26 mouse cellular contexts compared by ENCODE assay signal in genomic region chr6:143176591-143176990, GRCm38 (mm10). TPM values are rescaled to one million over a fixed set of nuclear protein-coding genes. Genes with fewer than 3 reads are reported as not detected.
A peak's percentile ranks its signal among the peaks of the same experiment; 100 is the strongest.
DNase-seq lines count a peak whose midpoint lies in the region; ATAC-seq and TF ChIP-seq lines count a peak whose summit lies in the region.
"Had no signal": no experiment of that assay in that cellular context is flagged by ENCODE, and none has a peak within 500 bp of the region (broad histone marks: within the 10 kb centered on the region; RNA-seq: fewer than 3 reads in every experiment).

No protein-coding gene starts in this region.

- peaks cover 21% of the 10 kb centered on the region for H3K4me1 ChIP-seq in cerebellum, adult 2 months (ENCODE audit: control insufficient read depth, insufficient read depth, low read length)
- H3K4me1 ChIP-seq in megakaryocyte, embryonic 14.5 days: peaks cover 85% of the 10 kb centered on the region

- TF ChIP-seq POLR2A in cerebellum, adult 2 months (IDR thresholded peaks at IDR 0.05; ENCODE audit: borderline replicate concordance, insufficient read depth, low read length): no peak

- H3K27ac ChIP-seq in cerebellum, adult 2 months (ENCODE audit: insufficient read depth, low read length): peak overlapping the region; percentile 23
- H3K27ac ChIP-seq: embryonic facial prominence, embryonic 13.5 days; embryonic facial prominence, embryonic 15.5 days; forebrain, embryonic 10.5 days; forebrain, embryonic 12.5 days had no signal

- no peak for ATAC-seq in megakaryocyte, adult 5-6 weeks (ENCODE audit: poor library complexity, severe bottlenecking)
- ATAC-seq: forebrain, embryonic 14.5 days; forebrain, embryonic 16.5 days; Patski had no signal

- no peaks in the 10 kb centered on the region for H3K27me3 ChIP-seq in cerebellum, adult 2 months (ENCODE audit: control insufficient read depth, insufficient read depth, low read length)
- no peaks in the 10 kb centered on the region for H3K27me3 ChIP-seq in megakaryocyte, embryonic 14.5 days (replicated peaks)
- H3K27me3 ChIP-seq: CH12.LX; embryonic facial prominence, embryonic 13.5 days; embryonic facial prominence, embryonic 15.5 days; forebrain, embryonic 12.5 days; Patski had no signal

- DNase-seq in cerebellum, adult 2 months: peak in 1 of 2 experiments; percentile 12
- DNase-seq in cerebellum, postnatal 14 days: no peak
- DNase-seq in induced T-regulatory cell, adult 2 months (ENCODE audit: low read depth): peak; percentile 22
- peak; percentile 51 for DNase-seq in naive thymus-derived CD4-positive, alpha-beta T cell, adult 2 months (ENCODE audit: low read depth)
- DNase-seq in kidney, adult 11 months: no peak
- DNase-seq in layer of hippocampus, adult 9-11 months: no peak
- DNase-seq: adrenal gland, postnatal 25 days; B cell, adult 2 months; cerebellum, adult 11 months; cerebellum, adult 18-20 months; cerebellum, adult 9-10 months; cerebellum, postnatal 10 days; cerebellum, postnatal 36 days; embryo, embryonic 11 days had no signal

- WGBS in cerebellum, adult 2 months: 43% methylated on average over 9 of the region's 9 CpGs

- H3K36me3 ChIP-seq in megakaryocyte, embryonic 14.5 days (replicated peaks; ENCODE audit: low read length): peaks cover 88% of the 10 kb centered on the region

- H3K9me3 ChIP-seq in megakaryocyte, embryonic 14.5 days: no peaks in the 10 kb centered on the region
- H3K9me3 ChIP-seq: embryonic facial prominence, embryonic 13.5 days; embryonic facial prominence, embryonic 15.5 days; forebrain, embryonic 10.5 days; forebrain, embryonic 12.5 days; G1E had no signal

- TF ChIP-seq CTCF in cerebellum, adult 2 months (IDR thresholded peaks at IDR 0.05; ENCODE audit: borderline replicate concordance, insufficient read depth, low read depth, low read length): no peak

- H3K4me3 ChIP-seq in cerebellum, adult 2 months (replicated peaks; ENCODE audit: insufficient read depth, low read depth, low read length): peak overlapping the region; percentile 12
- peak overlapping the region; percentile 64 for H3K4me3 ChIP-seq in megakaryocyte, embryonic 14.5 days (replicated peaks)
- H3K4me3 ChIP-seq: embryonic facial prominence, embryonic 13.5 days; embryonic facial prominence, embryonic 15.5 days; erythroblast, embryonic 14.5 days; forebrain, embryonic 10.5 days; forebrain, embryonic 12.5 days had no signal

RNA-seq across cellular contexts. Expression of gene Etnk1, which starts 9.6 kb away (rescaled TPM):
- polyA plus RNA-seq in cerebellum, adult 2 months (2012; rRNA removed): 157 and 163 TPM in 2 replicates
- polyA plus RNA-seq in megakaryocyte, embryonic 14.5 days (2012; ENCODE audit: insufficient read depth, low replicate concordance): 3.1 and 12.0 TPM in 2 replicates
- total RNA-seq in megakaryocyte, adult 5-6 weeks (2015): 40.5 and 41.2 TPM in 2 replicates
- total RNA-seq in megakaryocyte, adult 5-6 weeks (2017): 47.6 and 53.7 TPM in 2 replicates

Comparison
In these comparisons a context has a peak if more than half of its experiments do, and no peak if none do; other contexts are left out.
1. DNase-seq: peak in induced T-regulatory cell, adult 2 months (single experiment) and naive thymus-derived CD4-positive, alpha-beta T cell, adult 2 months (single experiment); none in cerebellum, postnatal 14 days (0 of 2), kidney, adult 11 months (single experiment) and layer of hippocampus, adult 9-11 months (single experiment).
2. RNA of gene Etnk1, which starts 9.6 kb away (polyA plus RNA-seq): 157 to 163 TPM in cerebellum, adult 2 months; 3.1 to 12.0 TPM in megakaryocyte, embryonic 14.5 days; every median in the first group is over 10 times any median in the second.